Mouse (Mus musculus): ENCODE data around the gene Kat6b. TPM values are rescaled to one million over a fixed set of nuclear protein-coding genes. Genes with fewer than 3 reads are reported as not detected.

Gene Kat6b
- polyA plus RNA-seq, 1 experiment from 2014 or later: 12.0 TPM

- H3K4me1 ChIP-seq: peaks cover 21% of the 10 kb centered on the region
- H3K36me3 ChIP-seq: no peaks in the 10 kb centered on the region
- H3K4me3 ChIP-seq: no peak overlapping the region
- H3K9me3 ChIP-seq: no peaks in the 10 kb centered on the region
- H3K27me3 ChIP-seq: peaks cover 4% of the 10 kb centered on the region; the same call in 1 of the 2 replicates
- no peak overlapping the region for H3K4me2 ChIP-seq
- no peak for ATAC-seq (ENCODE audit: borderline replicate concordance, extremely low read depth, low FRiP score, low TSS enrichment)
- no peak overlapping the region for H3K27ac ChIP-seq
- WGBS: 51% methylated on average over 2 of the region's 2 CpGs
- H3K9ac ChIP-seq: no peak overlapping the region
These were observed 230.0 kb downstream of the Kat6b start for GRCm38 (mm10) chr14:21711231-21711630.

- no peaks in the 10 kb centered on the region for H3K9me3 ChIP-seq
- H3K4me2 ChIP-seq: no peak within 1 kb of the TSS
- WGBS: 62% methylated on average over 5 of the region's 5 CpGs
- H3K27me3 ChIP-seq: peaks cover 4% of the 10 kb centered on the region; the same call in 1 of the 2 replicates
- H3K27ac ChIP-seq: no peak within 1 kb of the TSS
- no peak within 1 kb of the TSS for H3K9ac ChIP-seq
- H3K4me1 ChIP-seq: peaks cover 8% of the 10 kb centered on the region
- ATAC-seq (ENCODE audit: borderline replicate concordance, extremely low read depth, low FRiP score, low TSS enrichment): no peak
- H3K36me3 ChIP-seq: no peaks in the 10 kb centered on the region
- H3K4me3 ChIP-seq: no peak within 1 kb of the TSS
These were observed 233.3 kb downstream of the Kat6b start, which contains the start of gene Dupd1 for GRCm38 (mm10) chr14:21714486-21714885. Dupd1 (minus strand) TSS chr14:21714576.

DNA sequence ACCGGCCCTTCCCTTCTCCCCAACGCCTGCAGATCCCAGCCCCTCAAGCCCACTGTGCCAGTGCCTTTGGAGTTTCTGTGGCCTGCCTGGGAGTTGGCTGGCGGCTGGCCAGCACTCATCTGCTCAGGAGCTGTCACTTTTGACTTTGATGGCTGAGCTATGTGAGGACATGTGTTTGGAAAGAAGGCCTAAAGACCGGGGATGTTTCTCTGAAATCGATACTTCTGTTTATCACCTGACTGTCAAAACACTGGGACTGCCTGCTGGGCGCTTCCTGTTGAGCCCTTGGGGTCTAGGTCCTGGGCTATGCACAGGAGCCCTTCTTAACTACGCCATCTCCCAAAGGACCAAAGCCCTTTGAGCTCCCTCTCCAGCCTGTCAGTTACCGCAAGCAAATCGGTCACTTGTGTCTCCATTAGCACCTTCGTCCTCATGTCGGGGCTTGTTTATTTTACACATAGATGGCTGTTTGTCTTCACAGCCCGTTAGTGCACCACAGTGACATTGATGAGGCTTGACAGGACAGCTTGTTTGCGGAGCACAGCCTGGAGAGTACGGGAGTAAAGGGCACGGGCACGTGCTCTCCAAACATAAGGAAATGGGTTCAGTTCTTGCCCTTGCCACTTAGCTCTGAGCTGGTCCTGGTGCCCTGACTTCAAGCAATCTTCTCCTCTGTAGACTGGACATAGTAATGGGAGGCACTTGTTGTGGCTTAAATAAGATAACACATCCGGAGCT is 238.6 kb downstream of the Kat6b start:
- no peak for ATAC-seq (ENCODE audit: borderline replicate concordance, extremely low read depth, low FRiP score, low TSS enrichment)
- 7% methylated on average over 17 of the region's 17 CpGs for WGBS
- H3K27ac ChIP-seq: no peak overlapping the region
- H3K4me2 ChIP-seq: no peak overlapping the region
- H3K4me1 ChIP-seq: peaks cover 10% of the 10 kb centered on the region
- H3K27me3 ChIP-seq: no peaks in the 10 kb centered on the region
- H3K4me3 ChIP-seq: no peak overlapping the region
- no peaks in the 10 kb centered on the region for H3K36me3 ChIP-seq
- H3K9me3 ChIP-seq: no peaks in the 10 kb centered on the region
- H3K9ac ChIP-seq: no peak overlapping the region

GRCm38 (mm10) chr14:21720430-21721205 is 239.4 kb downstream of the Kat6b start:
- H3K27me3 ChIP-seq: no peaks in the 10 kb centered on the region
- no peak for ATAC-seq (ENCODE audit: borderline replicate concordance, extremely low read depth, low FRiP score, low TSS enrichment)
- 57% methylated on average over 4 of the region's 4 CpGs for WGBS
- H3K4me1 ChIP-seq: peaks cover 10% of the 10 kb centered on the region
- H3K9ac ChIP-seq: no peak overlapping the region
- no peaks in the 10 kb centered on the region for H3K36me3 ChIP-seq
- H3K4me3 ChIP-seq: no peak overlapping the region
- no peak overlapping the region for H3K27ac ChIP-seq
- H3K9me3 ChIP-seq: no peaks in the 10 kb centered on the region
- no peak overlapping the region for H3K4me2 ChIP-seq

Other genes starting within 250 kb of the Kat6b start
- gene Dupd1, start 233.1 kb downstream of the Kat6b start, polyA plus RNA-seq (2015; fragmentation: Nextera tagmentation; extraction: Ambion mirVana): not detected in 2 replicates

Measured in lung, embryonic 15.5 days (tissue).